Mouse (Mus musculus) testis, adult 2 months (tissue): Measurements from ENCODE around the gene Pbx2.

Experiments used
- CTCF ChIP-seq: fragments of 200-500 bp; IDR thresholded peaks from 2 replicates; pipeline ENCODE4 v1.5.1; 2012; ENCODE audit warnings: low read depth, mild to moderate bottlenecking, inconsistent platforms, low read length, moderate library complexity; ENCODE audit not compliant: control insufficient read depth, insufficient read depth, insufficient replicate concordance
- POLR2A ChIP-seq: fragments of 200-500 bp; IDR thresholded peaks from 2 replicates; pipeline ENCODE4 v1.6.1; 2012; ENCODE audit warnings: low read depth, mild to moderate bottlenecking, inconsistent platforms, low read length, moderate library complexity; ENCODE audit not compliant: control insufficient read depth

GRCm38 (mm10) chr17:34586796-34587422 lies 4.2 kb upstream of the Pbx2 start:
- TF ChIP-seq CTCF (no peak), POLR2A (no peak; the same call in 1 of the 2 replicates)
